Mouse (Mus musculus) inflammation-experienced regulatory T-cells (primary cell): ENCODE data around the gene Slc35f6. TPM values are rescaled to one million over a fixed set of nuclear protein-coding genes. Genes with fewer than 3 reads are reported as not detected.

Experiments
- polyA plus RNA-seq, 2 experiments: library from polyadenylated mRNA; unstranded; fragments of 100-300 nt; shearing (Covaris generic); gene quantifications; one replicate each; pipeline ENCODE4 v1.2.1; 2017

Slc35f6 gene
- 10 to 100 TPM; 17.4 to 28.8 TPM for polyA plus RNA-seq

DNA sequence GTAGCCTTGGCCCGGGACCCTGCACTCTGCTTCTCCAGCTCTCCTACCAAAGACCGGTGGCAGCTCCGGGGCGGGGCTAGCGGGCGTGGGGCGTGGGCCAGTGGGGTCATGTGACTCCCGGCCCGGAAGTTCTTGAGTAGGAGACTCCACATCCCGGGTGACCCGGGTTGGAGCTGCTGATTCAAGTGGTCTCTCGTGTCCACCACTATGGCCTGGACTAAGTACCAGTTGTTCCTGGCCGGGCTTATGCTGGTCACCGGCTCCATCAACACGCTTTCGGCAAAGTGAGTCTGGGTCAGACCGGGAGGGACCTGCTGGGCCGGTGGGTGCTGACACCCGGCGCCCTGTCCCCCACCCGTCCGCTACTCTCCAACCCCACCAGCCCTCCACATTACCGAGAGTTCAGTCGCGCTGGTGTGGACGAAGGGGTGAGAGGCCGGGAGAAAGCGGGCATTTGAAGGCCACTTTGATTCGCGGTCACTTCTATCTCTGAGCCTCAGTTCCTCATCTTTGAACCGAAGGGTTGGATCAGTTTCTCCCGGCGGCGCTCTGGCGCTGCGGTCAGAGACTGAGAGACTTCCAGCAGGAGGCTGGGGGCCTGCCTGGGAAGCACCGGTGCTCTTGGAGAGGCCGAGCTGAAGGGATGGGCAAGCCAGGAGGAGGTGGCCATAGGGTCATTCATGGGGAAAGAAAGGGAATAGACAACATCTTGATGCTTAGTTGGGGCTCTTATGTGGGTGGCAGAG lies at the start of gene Slc35f6:
Slc35f6 (plus strand) TSS at position 119 of the 746 bp plus-strand sequence.

DNA sequence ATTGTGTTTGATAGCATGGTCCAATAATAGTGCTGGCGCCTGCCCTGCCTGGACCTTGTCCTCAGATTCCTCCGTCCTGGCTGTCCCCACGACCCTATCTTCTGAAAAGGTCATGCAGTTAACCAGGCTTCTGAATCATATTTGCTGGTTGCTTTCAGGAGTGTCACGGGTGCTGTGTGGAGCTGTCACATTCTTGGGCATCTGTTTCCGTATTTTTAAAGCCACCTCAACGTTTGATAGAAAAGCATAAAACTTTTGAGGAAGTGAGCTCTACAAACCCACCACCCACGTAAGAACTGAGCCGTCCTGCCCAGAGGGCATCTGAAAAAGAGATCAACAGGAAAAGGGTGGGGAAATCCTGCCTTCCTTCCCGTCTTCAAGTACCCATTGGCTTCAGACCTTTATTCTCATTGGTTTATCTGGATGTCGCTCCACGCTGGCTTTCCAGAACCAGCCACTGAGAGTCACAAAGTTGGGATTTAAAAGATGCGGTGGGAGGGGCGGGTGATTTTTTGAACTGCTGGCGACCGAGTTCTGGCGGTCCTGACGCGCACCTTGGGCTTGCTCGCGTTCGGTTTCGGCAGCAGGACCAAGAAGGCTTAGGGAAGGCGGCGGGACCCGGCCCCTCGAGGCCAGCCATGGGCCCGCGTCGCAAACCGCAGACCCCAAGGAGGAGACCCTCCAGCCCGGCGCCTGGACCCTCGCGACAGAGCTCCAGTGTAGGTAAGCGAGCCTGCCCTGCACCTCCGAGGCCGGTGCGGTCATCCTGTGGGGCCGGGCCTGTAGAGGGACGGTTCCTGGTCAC lies 18.9 kb downstream of the Slc35f6 start, which contains the start of gene Cenpa:
Cenpa (plus strand) TSS at position 387 of the 805 bp plus-strand sequence.

Other genes starting within 250 kb of the Slc35f6 start
- under 1 TPM in 1 of 2 experiments, not detected in 1; 0.06 TPM for gene Otof, start 186.0 kb upstream of the Slc35f6 start, polyA plus RNA-seq
- not detected for gene 1700001C02Rik, start 181.9 kb upstream of the Slc35f6 start, polyA plus RNA-seq
- not detected for gene Cib4, start 102.1 kb upstream of the Slc35f6 start, polyA plus RNA-seq
- 1 to 10 TPM in 1 of 2 experiments, under 1 TPM in 1; 0.17 to 1.4 TPM for gene Kcnk3, start 59.8 kb upstream of the Slc35f6 start, polyA plus RNA-seq
- gene Cenpa, start 18.8 kb downstream of the Slc35f6 start, polyA plus RNA-seq, result 10 to 100 TPM; 35.5 to 70.8 TPM
- under 1 TPM in 1 of 2 experiments, not detected in 1; 0.86 TPM for gene Dpysl5, start 63.6 kb downstream of the Slc35f6 start, polyA plus RNA-seq
- 10 to 100 TPM in 1 of 2 experiments, 1 to 10 TPM in 1; 6.2 to 12.6 TPM for gene Mapre3, start 166.7 kb downstream of the Slc35f6 start, polyA plus RNA-seq
- gene Tmem214, start 220.1 kb downstream of the Slc35f6 start, polyA plus RNA-seq, result 10 to 100 TPM; 57.3 to 93.7 TPM
- 10 to 100 TPM; 12.0 to 16.1 TPM for gene Agbl5, start 240.8 kb downstream of the Slc35f6 start, polyA plus RNA-seq